Mouse (Mus musculus) kidney, postnatal 10 days (tissue): ENCODE measurements around the gene Slc38a8.
A peak's percentile ranks its signal among the peaks of the same experiment; 100 is the strongest.

ENCODE experiments used
- DNase-seq: peaks from one replicate; pipeline ENCODE4 v3.0.0; 2021; ENCODE audit warnings: mixed read lengths

The Slc38a8 gene

DNA sequence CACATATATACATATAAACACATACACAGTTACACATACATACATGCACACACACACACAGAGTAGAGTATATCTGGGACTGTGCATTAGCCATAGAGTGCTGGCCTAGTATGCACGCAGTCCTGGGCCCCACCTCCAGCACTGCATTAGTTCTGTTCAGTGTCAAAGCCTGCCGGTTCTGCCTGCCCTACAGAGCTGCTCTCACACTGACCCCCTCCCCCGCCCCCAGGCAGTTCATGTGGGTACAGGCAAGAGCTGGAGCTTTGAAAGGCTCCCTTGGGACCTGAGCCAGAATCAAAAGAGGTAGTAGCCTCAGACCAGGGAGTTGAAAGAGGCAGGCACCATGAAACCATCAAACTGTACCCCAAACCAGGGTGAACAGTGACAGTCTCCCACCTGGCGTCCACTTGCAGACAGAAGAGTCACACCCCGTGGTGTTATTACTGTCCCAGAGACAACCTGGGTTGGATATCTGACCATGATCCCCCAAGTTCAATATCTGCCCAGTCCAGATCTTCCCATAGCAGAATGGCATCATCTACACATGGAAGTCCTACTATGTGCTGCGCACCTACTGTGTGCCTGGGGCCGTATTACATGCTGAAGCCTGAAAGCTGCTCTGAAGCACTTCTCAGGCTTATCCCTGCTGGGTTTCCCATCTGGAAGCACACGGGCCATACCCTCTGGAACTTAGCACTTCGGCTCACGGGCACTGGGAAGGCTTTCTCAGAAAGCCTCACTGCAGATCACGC, 17.2 kb downstream of the Slc38a8 start:
- no peak for DNase-seq

DNA sequence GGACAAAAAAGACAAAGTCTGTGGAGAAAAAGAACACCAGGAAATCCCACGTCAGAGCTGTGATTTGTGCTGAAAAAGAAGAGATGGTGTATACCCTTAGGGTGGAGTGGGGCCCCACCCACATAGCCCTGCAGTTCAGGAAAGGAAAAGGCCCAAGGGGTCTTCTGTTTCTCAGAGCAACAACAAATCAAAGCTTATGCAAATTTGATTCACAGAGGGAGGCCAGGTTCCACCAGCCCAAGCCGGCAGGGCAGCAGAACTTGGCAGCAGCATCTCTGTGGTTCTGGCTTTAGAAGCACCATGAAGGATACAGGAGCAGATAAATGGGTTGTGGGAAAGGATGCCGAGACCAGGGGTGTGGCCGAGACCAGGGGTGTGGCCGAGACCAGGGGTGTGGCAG, 22.8 kb downstream of the Slc38a8 start:
- DNase-seq, result no peak

DNA sequence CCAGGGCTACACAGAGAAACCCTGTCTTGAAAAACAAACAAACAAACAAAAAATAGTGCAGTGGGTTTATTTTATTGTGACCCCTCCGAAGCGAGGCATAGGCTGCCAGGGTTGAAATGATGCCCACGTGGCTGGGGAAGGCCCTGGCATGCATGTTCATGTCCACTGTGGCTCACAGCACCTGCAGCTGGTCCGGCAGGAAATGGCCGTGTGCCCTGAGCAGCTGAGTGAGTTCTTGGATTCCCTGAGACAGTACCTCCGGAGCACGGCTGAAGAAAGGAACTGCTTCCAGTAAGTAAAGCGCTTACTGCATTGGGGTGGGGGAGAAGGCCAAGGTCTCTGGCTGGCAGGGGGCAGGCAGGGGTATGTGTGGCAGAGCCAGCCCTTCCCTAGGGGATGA, 33.4 kb downstream of the Slc38a8 start:
- no peak for DNase-seq

DNA sequence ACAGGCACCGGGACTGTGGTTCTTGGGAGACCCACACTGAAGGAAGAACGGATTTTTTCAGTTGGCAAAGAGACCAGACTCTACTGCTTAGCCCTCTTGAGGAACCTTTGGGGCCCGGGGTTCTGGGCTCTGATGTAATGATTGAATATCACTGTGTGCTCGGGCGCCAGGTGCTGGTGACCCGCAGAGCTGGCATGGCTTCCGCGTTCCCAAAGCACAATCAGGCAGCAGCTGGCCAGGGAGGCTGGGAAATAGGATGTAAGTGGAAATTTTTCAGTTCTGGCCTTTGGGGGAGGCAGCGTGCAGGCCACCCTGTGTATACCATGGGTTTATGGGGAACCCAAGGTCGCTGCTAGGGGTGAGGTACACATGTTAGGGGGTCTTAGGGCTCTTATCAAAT, 34.7 kb downstream of the Slc38a8 start:
- DNase-seq, result no peak

DNA sequence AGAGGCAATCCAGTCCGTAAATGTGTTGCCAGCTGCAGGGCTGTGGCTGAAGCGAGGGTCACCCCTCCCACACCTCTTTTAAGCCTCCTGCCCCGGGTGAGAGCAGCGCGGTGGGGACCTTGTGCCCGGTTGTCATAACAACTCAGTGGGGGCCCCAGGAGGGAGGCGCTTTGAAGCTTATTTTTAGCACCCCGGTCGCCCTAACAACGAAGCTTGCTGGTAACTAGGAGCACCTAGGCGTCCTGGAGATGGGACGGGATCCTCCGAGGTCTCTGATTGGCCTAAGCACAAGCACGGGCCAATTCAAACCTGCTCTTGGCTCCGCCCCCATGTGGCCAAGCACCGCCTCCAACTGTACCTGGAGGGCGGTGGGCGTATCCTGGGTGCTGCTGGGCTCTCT, 35.4 kb downstream of the Slc38a8 start:
- peak; percentile 41 for DNase-seq

DNA sequence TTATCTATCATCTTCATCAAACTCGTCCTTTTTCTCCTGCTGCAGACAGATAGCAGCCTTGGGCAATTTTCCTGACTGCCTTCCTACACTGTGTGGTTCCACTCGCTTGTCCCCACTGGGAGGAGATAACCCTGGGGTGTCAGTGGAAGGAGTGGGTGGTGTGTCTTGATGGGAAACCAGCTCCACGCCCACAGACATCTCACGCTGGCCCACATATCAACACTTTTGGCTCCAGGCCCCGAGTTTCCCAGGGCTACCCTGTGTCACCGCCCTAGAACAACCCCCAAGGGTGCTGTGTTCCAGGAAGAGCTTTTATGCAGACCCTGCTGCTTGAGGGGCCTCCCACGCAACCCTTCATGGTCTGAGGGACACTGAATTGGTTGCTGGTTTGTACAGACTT, 37.8 kb downstream of the Slc38a8 start:
- DNase-seq, result no peak

DNA sequence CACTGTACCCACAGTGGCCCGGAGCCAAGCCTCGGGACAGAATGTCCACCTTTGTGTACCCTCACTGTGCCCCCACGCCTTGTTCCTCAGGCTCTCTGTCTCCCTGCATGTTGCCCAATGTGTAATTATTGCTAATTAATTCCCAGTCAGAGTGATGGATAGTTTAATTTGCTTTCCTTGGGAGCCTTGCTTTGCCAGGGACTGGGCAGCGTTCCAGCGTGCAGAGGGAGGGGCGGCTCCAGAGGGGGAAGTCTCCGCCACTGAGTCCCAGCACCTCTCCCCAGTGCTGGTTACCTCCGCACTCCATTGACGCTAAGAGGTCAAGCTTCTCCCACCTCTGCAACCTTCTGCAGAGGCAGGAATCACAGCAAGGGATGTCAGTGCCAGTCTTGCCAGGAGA, 40.1 kb downstream of the Slc38a8 start:
- DNase-seq, result no peak

DNA sequence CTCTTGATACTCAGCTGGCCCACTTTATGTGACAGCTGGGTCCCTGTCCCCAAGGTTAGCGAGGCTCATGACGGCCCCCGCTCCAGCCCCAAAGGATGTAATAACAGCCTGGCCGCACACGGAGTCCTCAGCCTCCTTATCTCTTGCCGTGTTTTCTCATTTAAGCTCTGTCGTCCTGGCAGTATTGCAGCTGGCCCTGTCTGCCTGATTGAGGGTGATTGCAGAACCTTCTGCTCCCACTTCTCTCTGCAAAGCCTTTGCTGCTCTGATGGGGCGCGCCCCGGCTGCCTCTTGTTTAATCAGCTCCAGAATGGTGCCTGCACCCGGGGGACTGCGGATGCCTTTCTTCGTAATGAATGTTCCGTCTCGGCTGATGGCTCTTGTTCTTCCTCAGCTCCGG, 41.8 kb downstream of the Slc38a8 start:
- no peak for DNase-seq

DNA sequence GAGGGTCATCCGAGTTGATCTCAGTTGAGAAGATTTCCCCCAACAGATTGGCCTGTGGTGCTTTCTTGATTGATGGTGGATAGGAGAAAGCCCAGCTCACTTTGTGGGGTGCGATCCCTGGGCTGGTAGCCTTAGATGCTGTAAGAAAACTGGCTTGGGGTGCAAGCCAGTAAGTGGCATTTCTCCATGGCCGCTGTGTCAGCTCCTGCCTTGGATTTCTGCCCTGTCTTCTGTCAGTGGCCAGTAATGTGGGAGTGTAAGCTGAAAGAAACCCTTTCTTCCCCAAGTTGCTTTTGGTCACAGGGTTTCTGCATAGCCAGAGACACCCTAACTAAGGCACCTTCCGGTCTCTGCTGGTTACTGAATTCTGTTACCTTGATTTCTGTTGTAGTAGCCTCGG, 45.5 kb downstream of the Slc38a8 start:
- DNase-seq, result no peak

DNA sequence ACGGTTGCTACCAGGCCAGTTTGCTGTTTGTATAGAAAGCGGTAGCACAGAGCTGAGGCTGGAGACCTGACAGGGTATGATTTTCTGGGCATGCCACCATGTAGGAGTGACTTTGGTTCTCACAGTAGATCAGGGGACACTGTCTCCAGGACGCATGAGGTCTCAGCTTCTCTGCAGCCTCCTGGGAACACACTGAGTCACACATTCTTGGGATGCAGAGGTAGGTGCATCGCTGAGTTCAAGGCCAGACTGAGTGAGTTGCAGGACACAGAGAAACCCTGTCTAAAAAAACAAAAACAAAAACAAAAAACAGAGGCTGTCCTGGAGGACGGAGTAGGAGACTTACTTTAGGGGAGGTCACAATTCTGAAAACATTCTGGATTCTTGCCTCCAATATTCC, 48.6 kb downstream of the Slc38a8 start:
- DNase-seq, result no peak

DNA sequence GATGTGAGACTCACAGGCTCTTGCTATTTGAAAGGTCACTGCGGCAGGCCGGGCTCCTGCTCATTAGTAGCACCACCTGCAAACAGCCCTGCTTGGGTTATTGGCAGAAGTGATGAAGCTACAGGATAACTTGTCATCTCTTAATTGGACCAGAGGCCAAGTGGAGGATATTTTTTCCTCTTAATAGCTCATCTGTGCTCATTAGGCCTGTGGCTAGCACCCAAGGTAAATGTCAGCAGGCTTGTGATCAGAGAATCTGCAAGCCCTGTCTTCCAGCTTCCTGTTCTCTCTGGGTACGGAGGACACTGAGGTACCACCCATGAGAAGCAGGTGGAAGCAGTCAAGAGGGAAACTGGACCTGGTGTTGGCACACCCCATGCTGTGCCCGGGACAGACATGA, 50.4 kb downstream of the Slc38a8 start:
- DNase-seq, result no peak

DNA sequence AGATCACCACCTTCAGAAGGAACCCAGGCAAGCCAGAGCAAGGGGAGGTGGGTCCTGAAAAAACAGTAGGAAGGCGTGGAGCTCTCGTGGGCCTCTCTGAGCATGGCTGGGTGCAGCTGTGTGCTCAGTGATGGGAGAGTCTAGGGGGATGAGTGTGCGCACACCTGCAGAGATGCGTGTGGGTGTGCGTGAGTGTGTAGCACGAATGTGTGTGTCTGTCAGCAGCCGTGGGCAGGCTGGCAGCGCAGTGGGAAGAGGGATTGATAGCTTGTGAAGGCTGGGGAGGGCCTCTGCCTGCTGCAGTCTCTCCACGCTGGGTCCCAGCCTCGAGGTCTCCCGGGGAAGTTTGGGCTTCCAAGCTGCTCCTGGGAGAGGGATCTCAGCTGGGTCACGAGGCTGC, 51.9 kb downstream of the Slc38a8 start:
- no peak for DNase-seq

DNA sequence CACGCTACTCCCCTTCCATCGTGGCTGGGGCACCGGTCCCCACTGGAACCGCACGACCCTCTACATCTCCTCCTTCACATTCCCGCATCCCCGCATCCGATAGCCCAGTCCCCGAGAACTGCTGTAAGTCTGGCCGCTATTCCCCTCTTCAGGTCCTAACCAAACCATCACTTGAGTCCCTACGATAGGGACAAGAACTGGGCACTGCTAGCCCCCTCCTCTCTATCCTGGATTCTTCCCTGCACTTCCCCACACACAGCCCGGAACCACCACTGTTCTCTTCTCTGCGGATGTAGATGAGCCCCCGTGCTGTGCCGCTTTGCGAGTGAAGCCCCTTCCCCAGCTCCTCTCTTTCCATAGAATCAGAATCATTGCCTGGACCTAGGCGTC, 53.7 kb downstream of the Slc38a8 start:
- no peak for DNase-seq

DNA sequence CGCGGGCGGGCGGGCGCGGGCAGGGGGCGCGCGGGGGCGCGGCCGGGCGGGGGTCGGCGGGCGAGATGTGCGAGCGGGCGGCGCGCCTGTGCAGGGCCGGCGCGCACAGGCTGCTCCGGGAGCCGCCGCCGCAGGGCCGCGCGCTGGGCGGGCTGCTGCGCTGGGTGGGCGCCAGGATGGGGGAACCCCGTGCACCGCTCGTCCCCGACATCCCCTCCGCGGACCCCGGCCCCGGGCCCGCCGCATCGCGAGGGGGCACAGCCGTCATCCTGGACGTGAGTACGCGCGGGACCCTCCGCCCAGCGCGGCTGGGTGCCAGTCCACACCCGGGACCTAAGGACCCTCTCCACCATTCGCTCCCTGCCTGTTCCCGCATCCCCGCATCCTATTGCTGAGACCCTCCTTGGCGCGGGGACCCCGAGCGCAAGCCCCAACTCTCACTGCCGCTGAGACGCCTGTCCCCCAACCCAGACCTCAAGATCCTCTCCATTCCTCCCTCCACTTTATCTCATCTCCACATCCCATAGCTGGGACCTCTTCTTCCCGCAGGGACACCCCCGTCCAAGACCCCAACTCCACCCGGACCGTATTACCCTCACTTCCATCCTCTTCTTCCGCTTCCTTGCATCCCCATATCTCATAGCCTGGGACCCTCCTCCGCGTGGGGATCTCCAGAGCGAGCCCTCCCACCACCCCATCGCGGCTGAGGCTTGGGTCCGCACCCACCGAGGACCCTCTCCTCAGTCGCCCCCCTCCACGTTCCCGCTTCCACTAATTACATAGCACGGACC, 54.3 kb downstream of the Slc38a8 start:
- DNase-seq, result no peak

DNA sequence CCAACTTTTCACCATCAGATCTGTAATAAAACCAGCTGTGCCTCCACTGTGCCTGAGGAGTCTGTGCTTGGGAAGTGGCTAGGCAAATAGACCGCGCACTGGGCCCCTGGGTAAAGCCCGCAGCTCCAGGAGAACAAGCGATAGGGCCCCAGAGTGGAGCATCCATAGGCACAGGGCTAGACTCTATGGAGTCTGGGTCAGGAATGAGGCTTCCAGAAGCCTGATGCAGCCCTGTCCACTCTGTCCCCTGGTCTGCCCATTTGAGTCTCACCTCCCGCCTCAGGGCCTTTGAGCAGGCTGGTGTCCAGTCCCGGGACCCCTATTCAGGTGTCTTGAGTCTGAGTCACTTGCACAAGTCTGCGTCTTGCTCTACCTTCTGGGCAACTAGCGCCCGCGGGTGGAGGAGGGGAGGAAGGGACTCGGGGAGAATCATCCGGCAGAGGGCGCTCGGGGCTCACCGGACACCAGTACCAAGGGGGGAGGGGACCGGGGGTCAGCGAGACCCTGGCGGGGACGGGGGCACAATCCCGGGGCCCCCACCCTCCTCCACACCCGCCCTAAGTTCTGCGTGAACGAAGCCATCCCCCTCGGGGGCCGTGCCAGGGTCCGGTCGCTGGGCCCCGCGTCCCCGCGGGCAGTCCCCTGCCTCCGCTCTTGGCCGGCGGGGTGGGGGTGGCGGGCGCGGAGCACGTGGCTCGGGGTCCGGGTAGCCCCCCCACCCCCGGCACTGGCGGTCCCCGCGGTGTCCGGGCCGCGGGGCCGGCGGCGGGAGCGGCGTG, 55.1 kb downstream of the Slc38a8 start, which contains the start of gene Necab2:
Gene Necab2 (plus strand): TSS at position 509 of the 779 bp plus-strand sequence.
- DNase-seq, result peak; percentile 93

DNA sequence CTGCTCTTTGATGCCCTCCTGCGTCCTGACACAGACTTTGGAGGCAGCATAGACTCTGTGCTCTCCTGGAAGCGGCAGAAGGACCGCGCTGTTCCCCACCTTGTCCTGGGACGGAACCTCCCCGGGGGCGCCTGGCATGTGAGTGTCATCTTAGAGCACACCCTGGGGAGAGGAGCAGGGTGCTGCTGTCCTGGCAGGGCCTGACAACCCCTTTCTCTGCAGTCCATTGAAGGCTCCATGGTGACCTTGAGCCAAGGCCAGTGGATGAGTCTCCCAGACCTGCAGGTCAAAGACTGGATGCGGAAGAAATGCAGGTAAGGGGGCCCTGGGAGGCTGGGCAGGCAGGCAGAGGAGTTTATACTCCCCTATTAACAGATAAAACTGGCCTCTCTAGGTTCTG, 58.5 kb downstream of the Slc38a8 start:
- no peak for DNase-seq

DNA sequence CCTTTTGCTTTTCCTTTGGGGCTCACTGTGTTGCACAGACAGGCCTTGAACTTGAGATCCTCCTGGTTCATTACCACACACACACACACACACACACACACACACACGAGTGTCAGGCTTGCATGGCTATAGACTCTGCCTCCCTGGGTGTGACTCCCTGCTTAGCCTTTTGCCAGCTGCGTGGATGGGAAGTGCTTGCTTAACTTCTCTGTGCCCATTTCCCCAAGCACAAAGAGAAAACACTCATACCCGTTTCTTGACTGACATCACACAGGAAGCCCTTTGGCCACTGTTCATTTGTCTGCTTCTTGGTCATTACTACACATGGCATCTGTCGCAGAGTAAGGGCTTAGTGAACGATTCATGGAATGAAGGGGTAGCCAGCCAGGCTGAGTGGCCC, 59.5 kb downstream of the Slc38a8 start:
- no peak for DNase-seq

DNA sequence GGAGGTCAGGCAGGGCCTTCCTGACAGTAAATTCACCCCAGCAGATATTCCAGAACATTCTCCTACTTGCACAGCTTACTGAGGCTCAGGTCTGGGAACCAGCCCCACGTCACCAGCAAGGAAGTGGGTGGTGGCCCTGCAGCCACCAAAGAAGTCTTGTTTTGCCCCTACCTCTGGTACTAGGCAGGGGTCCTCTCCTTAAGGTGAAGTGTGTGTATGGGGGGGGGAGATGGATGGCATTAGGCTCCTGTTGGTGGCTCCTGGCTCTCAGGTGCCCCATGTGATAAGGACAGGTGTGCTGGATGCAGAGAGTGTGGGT, 60.6 kb downstream of the Slc38a8 start:
- DNase-seq, result no peak

DNA sequence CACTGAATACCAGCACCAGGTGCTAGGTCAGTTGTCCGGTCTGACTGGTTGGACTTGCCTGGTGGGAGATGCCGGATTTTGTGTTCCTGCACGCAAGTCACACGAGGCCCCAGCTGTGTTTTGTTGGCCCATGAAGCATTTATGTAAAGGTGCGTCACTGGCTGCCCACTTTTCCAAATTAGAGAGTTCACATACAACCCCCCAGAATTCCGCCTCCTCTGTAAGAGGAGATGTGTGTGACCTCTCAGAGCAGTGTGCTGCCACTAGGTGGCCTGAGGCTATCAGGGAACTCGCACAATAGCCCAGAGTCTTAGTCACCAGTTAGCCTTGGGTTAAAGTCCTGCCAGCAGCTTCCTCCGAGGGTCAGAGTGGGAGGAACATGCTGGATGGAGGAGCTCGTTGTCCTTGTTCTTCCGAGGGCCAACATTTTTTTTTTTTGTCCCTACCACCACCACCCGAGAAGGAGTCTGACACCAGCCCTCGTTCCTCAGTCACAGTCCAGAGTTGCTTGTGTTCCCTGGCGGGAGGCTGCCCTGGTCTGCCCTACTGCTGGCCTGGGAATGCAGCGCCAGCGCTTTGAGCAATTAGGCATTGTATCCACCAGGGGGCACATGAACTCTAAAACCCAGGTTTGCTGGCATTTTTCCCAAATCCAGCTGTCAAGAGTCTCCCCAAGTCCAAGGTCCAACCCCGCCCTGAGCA, 61.1 kb downstream of the Slc38a8 start:
- DNase-seq, result peak; percentile 88

DNA sequence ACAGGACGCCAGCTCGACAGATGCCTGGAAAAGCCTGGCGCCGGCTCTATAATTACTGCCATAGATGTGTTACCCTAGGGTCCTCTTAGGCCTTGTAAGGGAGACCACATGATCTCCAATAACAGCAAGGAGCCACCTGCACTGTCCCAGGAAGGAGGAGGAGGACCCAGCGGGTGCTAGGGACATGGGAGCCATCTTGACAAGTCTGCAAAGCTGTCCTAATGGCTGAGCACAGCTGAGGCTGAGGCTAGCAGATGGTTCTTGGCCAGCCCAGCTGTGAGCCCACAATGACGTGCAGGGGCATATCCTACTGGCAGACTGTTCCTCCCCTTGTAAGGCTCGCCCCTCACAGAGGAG, 61.6 kb downstream of the Slc38a8 start:
- no peak for DNase-seq

DNA sequence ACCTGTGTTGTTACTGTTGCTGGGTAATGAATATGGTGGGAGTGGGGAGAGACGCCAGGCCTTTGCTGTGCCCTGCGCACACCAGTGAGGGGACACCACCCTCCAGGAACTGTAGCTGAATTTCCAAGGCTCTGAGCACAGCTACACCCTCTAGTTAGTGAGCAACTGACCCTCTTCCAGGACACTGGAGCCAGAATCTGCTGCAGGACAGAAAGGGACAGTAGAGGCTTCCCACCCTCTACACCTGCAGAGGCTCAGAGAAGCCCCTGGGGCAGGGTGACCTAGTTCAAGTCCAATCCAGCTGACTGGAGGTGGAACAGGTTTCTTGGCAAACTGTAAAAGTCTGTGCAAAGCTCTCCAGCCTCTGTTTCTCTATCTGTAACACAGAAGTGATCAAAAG, 62.1 kb downstream of the Slc38a8 start:
- no peak for DNase-seq

DNA sequence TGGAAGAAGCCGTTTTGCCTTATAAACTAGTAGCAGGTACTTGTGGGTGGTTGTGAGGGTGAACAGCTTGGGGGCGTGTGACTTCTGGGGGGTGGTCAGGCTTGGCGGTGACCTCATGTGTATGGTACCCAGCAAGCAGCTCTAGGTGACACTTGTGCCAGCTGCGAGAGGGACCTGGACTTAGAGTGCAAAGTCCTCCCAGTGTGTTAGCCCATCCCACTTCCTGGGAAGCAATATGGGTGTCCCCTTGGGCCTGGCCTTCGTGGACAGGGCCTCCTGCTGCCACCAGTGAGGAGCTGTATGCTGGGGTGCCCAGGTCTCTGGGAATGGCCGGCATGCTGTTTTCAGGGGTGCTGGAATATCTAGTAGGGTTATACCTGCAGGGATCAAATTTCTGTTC, 62.6 kb downstream of the Slc38a8 start:
- no peak for DNase-seq

DNA sequence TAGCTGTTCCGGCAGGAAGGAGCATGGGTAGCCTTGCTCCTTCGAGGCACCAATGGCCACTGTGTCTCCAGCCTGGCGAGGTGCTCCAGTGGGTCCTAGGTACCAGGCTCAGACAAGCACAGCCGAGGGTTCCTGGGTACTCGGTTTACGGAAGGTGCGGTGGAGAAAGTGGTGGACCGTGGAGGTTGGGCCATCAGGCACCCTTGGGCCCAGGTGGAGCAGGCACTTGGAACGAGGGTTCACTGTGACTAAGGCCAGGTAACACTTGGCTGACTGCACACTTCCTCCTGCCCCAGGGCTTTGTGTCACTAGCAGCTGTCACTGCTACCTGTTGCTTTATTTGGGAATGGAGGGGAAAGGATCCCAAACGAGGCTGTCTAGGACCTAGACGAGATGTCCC, 64.0 kb downstream of the Slc38a8 start:
- peak; percentile 43 for DNase-seq
